Mouse (Mus musculus) gastrocnemius, adult 2 months (tissue): Measurements from ENCODE around the gene Cldn10. TPM values are rescaled to one million over a fixed set of nuclear protein-coding genes. Genes with fewer than 3 reads are reported as not detected.
A peak's percentile ranks its signal among the peaks of the same experiment; 100 is the strongest.
"Not testable (repeated sequence)": the region's sequence is repeated elsewhere in the genome, so short reads cannot be mapped to it uniquely, and the experiment has no call there.

Source experiments
- DNase-seq: peaks from one replicate; pipeline ENCODE4 v3.0.0; 2022
- H3K27ac ChIP-seq: fragments of 200-600 bp; 2 replicates; pipeline ENCODE4 v1.8.1; 2022; ENCODE audit warnings: mild to moderate bottlenecking
- H3K4me3 ChIP-seq: fragments of 200-600 bp; 2 replicates; pipeline ENCODE4 v1.8.1; 2022; ENCODE audit warnings: mild to moderate bottlenecking, moderate library complexity
- CTCF ChIP-seq: fragments of 200-600 bp; IDR thresholded peaks from 2 replicates; pipeline ENCODE4 v1.8.1; 2022; ENCODE audit warnings: antibody characterized with exemption, mild to moderate bottlenecking, moderate library complexity
- intact Hi-C: fragments of 180-260 bp; cut with DNase I; formaldehyde crosslinking; loops from one replicate; pipeline ENCODE4 v1.15.1; 2025
- total RNA-seq, 2 experiments: library from RNA; stranded (reverse); gene quantifications; 2 replicates each; pipeline ENCODE4 v1.2.3; 2021

Cldn10 gene
- total RNA-seq, 2 experiments from 2014 or later = not detected

DNA sequence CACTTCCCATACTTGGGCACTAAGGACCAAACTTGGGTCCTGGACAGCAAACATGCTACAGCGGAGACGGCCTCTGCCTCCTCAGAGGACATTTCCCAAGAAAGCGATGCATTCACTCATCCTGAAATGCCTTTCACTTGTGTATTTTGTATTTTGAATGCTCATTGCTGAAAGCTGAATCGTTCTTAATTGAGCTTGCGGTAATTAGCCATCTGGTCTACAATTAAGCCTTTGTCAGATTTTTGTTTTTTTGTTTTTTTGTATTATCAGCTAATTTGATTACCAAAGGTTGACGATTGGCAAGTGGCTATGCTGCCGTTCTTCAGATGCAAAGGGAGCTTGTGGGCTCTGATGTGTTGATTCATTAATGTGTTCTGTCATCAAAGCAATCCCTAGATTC lies 5.2 kb downstream of the Cldn10 start:
- intact Hi-C loops = no loop called here
- H3K4me3 ChIP-seq = no peak overlapping the region
- TF ChIP-seq CTCF = no peak
- no peak overlapping the region for H3K27ac ChIP-seq
- no peak for DNase-seq

DNA sequence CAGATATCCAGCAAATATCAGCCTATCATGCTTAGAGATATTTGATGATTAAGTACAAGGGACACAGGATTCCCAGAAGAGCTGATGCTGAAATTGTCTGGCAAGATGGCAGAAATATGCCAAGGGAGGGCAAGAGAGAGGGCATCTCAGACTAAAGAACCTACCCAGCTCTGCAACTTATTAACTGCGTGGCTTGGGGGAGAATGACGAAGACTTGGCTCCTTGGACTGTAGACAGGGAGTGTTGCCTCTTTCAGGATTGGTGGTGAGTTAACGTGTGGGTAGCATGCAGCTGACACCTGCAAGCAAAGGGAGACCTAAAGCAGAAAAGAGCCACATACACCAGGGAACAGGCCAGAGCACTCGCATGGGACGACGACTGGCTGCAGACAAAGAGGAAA lies 5.7 kb downstream of the Cldn10 start:
- no peak for DNase-seq
- H3K27ac ChIP-seq = no peak overlapping the region
- H3K4me3 ChIP-seq = no peak overlapping the region
- TF ChIP-seq CTCF = no peak
- intact Hi-C loops = no loop called here

DNA sequence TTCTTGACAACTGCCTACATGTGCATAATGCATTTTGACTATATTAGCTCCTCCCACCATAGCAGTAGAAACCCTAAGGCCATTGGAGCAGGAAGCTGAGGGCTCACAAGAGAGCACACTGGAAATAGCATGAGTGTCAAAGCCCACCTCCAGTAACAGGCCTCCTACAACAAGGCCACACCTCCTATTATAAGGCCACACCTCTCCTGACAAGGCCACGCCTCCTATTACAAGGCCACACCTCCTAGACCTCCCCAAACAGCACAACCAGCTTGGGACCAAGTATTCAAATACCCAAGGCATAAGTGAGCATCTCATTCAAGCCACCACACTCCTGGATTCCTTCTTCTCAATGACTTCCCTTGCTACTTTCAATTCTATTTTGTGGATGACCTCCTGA lies 6.5 kb downstream of the Cldn10 start:
- intact Hi-C loops = no loop called here
- no peak overlapping the region for H3K4me3 ChIP-seq
- DNase-seq = no peak
- TF ChIP-seq CTCF = no peak
- no peak overlapping the region for H3K27ac ChIP-seq

DNA sequence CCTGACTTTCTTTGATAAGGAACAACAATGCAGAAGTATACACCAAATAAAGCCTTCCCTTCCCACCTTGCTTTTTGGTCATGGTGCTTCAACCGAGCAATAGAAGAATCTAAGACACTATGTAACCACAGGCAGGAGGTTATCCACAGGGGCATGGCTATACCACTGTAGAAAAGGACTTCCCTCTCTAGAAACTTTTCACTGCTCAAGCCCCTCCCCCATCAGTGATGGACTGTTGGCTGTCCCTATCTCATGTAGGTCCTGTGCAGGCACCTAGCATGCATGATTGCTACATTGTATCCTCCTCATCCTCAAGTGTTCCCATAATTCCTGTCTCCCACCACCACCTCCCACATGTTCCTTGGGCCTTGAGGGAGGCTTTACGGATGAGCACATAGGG lies 7.2 kb downstream of the Cldn10 start:
- no peak overlapping the region for H3K4me3 ChIP-seq
- no peak for TF ChIP-seq CTCF
- intact Hi-C loops = no loop called here
- no peak for DNase-seq
- no peak overlapping the region for H3K27ac ChIP-seq

DNA sequence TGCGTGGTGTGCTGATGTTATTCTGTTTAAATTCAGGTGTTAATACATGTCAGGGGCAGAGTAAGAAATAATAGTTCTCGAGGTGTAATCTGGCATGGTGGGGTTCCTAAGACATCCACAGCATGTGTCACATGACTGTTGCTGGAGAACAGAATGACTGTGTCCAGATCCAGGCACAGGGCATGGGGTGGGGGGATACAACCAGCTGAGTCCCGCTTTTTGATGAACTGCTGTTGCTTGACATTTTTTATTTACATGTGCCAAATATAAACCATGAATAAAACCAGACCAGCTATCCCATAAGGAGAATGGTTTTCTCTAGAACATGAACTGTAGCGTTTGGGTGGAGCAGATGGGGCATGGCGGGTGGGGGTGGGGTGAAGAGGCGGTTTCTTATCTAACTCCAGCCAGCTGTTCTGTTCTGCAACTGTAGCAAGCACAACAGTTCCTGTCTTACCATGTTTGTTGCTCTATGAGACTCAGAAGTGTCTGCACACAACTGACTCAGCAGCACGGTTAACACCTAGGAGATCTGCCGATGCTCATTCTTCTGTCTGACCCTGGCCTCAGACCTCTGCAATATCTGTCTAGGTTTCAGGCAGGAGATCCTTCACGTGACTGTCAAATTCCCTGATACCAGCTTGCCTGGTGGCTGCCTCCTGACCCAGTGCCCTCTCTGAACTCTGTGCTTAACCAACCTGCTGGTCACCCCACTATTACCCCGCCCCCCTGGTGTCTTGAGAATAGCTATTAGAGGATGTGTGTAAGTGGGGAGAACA lies 8.4 kb downstream of the Cldn10 start:
- intact Hi-C loops = no loop called here
- DNase-seq = no peak
- Histone ChIP-seq H3K27ac (no peak overlapping the region), H3K4me3 (no peak overlapping the region)
- no peak for TF ChIP-seq CTCF

DNA sequence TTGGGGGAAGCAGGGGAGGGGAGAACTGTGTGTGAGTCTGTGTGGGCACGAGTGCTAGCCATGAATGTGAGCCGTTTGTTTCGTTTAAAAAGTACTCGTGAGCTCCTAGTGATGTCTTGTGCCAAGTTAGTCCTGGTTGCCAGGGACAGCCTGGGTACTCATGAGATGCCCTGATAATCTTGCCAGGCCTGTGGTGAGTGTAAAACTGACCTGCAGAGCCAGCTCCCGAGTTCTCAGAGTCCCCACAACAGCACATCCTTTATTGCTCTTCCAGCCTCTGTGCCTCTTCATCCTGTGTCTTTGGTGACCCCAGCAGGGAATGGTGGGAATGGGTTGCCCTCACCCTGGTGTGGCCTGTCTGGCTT lies 9.0 kb downstream of the Cldn10 start:
- H3K27ac ChIP-seq = no peak overlapping the region
- no peak for TF ChIP-seq CTCF
- DNase-seq = no peak
- H3K4me3 ChIP-seq = no peak overlapping the region
- intact Hi-C loops = no loop called here

DNA sequence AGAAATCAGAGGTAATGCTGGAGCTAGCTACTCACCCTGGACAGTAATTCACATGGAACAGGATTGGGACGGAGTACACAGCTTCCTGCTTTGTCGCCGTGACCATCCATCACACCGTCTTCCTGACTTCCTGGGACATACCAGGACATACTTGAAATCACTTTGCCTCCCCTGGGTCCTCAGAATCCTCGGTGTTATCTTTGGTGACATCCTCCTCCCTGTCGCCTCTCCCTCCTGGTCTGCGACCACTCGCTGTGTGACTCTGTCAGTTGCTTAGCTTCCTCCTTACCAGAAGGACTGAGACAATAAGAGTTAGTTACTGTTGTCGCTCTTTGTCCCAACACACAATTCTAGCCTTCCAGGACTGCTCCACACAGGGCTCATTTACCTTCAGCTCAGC lies 9.6 kb downstream of the Cldn10 start:
- TF ChIP-seq CTCF = no peak
- intact Hi-C loops = no loop called here
- DNase-seq = no peak
- Histone ChIP-seq H3K27ac (no peak overlapping the region), H3K4me3 (no peak overlapping the region)

DNA sequence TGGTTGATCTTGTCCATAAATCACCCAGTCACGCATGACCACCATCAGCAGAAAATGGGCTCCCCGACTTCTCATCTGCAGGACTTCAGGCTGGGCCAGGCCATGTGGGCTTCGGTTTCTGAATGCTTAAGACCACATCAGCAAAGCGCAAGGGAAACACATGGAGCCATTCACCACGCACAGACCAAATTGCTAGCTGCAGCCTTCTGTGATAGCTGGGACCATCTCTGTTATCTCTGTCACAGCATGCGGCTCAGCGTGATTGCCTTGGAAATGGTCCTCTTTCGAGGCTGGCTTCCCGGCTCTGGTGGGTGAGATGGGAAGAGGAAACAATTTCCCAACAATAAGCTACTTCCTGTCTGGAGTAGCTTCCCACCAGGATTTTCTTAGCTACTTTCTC lies 12.2 kb downstream of the Cldn10 start:
- TF ChIP-seq CTCF = no peak
- no peak for DNase-seq
- Histone ChIP-seq H3K4me3 (no peak overlapping the region), H3K27ac (no peak overlapping the region)
- intact Hi-C loops = no loop called here

DNA sequence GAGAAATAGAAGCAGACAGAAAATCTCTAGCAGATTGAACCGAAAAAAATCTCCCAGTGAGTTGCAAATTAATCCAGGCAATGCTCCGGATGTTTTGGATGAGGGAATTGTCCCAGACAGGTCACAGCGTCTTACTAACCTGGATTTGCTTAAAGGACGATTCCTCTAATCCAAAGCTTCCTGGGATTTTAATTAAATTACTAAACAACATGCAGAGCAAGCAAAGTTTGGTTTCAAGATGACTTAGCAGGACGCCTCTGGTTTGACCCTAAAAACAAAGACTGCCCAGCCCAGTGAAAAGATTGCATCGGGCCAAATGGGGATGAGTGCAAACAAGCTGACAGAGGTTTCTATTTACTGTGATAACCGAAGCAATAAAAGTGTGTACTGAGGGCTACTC lies 16.2 kb downstream of the Cldn10 start:
- TF ChIP-seq CTCF = no peak
- intact Hi-C loops = no loop called here
- Histone ChIP-seq H3K4me3 (no peak overlapping the region), H3K27ac (no peak overlapping the region)
- no peak for DNase-seq

DNA sequence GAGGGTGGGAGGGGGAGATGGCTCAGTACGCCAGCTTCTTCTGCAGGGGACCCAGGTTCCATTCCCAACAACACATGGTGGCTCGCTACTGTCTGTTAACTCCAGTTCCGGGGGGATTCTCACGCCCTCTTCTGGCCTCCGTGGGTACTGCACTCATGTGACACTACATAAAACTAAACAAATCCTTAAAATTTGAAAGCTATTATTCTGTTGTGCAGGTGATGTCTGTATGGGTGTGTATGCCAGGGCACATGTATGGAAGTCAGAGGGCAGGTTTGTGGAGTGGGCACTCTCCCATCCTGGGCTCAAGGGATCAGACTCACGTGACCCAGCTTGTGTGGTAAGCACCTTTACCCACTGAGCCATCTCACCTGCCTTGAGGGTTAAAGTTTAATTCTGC lies 16.6 kb downstream of the Cldn10 start:
- intact Hi-C loops = no loop called here
- peak; percentile 30 for TF ChIP-seq CTCF
- no peak for DNase-seq
- no peak overlapping the region for H3K27ac ChIP-seq
- H3K4me3 ChIP-seq = no peak overlapping the region

DNA sequence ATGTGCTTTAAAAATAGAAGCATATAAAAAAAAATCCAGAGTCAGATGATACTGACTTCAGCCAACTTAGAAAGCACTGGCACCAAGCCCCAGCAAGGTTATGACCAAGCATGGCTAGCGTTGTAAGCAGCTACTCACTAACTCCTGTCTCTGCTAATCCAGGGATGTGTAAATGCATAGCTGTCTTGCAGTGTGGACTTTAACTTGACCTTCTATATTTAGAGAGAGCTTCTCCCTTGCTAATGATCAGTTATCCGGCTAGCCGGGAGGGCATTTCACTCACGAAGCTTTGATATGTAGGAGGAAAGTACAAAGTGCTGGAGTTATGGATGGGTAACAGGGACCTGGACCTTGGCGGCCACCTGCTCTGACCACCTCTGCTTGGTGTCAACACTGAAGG lies 19.9 kb downstream of the Cldn10 start:
- intact Hi-C loops = no loop called here
- no peak overlapping the region for H3K4me3 ChIP-seq
- no peak overlapping the region for H3K27ac ChIP-seq
- peak; percentile 64 for DNase-seq
- no peak for TF ChIP-seq CTCF

DNA sequence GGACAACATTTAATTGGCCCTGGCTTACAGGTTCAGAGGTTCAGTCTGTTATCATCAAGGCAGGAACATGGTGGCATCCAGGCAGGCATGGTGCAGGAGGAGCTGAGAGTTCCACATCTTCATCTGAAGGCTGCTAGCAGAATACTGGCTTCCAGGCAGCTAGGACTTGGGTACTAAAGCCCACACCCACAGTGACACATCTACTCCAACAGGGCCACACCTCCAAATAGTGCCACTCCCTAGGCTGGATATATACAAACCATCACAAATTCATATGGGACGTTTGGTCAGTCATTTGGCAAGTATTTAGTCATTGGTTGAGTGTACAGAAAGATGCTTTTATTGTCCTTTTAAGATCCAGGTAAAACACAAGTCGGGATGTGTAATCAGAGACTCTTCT lies 20.5 kb downstream of the Cldn10 start:
- H3K27ac ChIP-seq, H3K4me3 ChIP-seq, DNase-seq, intact Hi-C loops: not testable (repeated sequence)

DNA sequence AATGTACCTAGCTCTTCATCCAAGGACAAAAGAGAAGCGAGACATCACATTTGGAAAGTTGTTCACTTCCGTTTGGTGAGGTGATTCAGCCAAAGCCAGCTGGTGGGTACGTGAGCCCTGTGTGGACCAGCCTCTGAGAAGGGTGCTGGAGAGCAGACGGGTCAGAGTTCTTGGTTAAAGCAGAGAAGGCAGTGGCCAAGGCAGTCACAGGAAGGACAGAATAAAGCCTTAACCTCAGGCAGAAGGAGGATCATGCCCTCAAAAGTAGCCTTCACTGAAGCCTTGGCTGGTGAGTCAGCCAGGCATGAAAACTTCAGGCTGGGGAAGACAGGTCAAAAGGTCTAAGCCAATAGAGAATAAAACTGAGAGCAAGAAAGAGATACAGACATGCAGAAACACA lies 22.0 kb downstream of the Cldn10 start:
- no peak for TF ChIP-seq CTCF
- Histone ChIP-seq H3K4me3 (no peak overlapping the region), H3K27ac (no peak overlapping the region)
- DNase-seq = no peak
- intact Hi-C loops = no loop called here

DNA sequence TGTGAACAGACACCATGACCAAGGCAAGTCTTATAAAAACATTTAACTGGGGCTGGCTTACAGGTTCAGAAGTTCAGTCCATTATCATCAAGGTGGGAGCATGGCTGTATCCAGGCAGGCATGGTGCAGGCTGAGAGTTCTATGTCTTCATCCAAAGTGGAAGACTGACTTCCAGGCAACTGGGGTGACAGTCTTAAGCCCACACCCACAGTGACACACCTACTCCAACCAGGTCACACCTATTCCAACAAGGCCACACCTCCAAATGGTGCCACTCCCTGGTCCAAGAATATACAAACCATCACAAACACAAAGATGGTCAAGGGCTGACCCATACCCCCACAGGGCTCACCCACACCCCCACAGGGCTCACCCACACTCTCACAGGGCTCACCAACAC lies 23.5 kb downstream of the Cldn10 start:
- H3K4me3 ChIP-seq, DNase-seq, intact Hi-C loops, H3K27ac ChIP-seq: not testable (repeated sequence)

DNA sequence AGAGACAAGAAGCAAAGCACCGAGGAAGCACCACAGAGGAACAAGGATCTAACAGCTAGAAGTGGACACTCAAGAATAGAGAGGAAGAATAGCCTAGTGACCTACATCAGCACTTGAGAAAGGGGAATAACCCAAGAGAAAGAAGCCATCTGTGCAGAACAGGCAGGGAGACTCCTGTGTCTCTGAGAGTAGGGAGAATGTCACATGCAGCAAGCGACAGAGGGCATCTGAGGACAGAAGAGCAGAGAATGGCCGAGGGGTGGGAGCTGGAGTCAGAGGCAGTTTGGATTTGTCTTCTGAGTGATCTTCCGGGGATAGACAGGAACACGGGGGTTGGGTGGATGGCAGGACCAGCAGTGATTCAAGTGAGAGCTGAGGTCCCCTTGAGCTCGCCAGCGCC lies 25.4 kb downstream of the Cldn10 start:
- no peak overlapping the region for H3K27ac ChIP-seq
- intact Hi-C loops = no loop called here
- no peak for TF ChIP-seq CTCF
- no peak overlapping the region for H3K4me3 ChIP-seq
- no peak for DNase-seq
